Mouse (Mus musculus): ENCODE data around the gene C1galt1. TPM values are rescaled to one million over a fixed set of nuclear protein-coding genes. Genes with fewer than 3 reads are reported as not detected.

Gene C1galt1
- 10 to 100 TPM; 21.1 to 29.4 TPM for polyA plus RNA-seq (2017; shearing (Covaris generic))

DNA sequence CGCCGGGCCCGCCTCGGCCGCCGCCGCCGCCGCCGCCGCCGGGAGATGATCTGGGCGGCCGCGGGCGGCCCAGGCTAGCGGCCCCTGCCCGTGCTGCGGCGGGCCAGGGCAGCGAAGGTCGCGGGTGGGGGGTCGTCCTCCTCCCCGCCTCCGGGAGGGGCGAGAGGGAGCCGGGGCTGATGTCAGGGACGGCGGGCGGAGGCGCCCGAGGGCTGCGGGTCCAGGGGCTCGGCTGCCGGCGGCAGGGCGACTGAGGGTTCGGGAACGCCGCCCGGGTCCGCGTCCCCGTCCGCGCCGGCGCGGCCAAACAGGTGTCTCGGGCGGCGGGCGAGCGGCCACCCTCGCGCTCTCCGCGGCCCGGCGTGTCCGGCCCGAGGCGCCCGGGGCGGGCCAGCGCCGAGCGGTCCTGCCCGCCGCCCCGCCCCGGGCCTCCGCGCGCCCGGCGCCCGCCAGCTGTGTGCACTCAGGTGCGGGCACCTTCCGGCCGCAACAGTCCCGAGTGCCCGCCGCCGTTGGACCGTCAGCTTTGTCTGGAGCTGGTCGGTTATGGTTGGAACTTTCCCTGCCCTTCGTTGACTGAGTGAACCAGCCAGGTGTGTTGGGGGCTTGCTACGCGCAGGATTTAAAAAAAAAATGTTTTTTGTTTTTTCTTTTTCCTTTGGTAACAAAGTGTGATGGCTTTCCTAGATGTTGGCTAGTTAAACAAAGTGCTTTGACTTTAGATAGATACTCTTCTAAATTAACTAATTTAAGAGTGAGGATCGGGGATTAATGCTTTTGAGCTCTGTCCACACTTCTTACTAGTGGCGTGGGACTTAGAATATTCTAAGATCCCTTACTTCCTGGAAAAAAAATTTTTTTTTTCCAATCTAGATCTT, at the start of gene C1galt1:
Gene C1galt1, plus strand, starts transcription at position 41 of the 878 bp plus-strand sequence.

Other genes with a start within 250 kb of the C1galt1 start
- gene Asns, start 151.6 kb upstream of the C1galt1 start, polyA plus RNA-seq (2017; shearing (Covaris generic)), result 10 to 100 TPM in 1 of 2 experiments, 1 to 10 TPM in 1; 8.7 to 15.0 TPM

Measured in inflammation-experienced regulatory T-cells (primary cell).